Mouse (Mus musculus): ENCODE data around the gene Ccdc85c. TPM values are rescaled to one million over a fixed set of nuclear protein-coding genes. Genes with fewer than 3 reads are reported as not detected.

Gene Ccdc85c
- polyA plus RNA-seq (2014; fragmentation: Illumina TruSeq; extraction: RNeasy Lipid Tissue Mini Kit (QIAGEN cat#74804); ENCODE audit: low read depth, low replicate concordance): 1.4 TPM

GRCm38 (mm10) chr12:108274661-108275507, at the start of gene Ccdc85c:
Gene Ccdc85c, minus strand, starts transcription at chr12:108275425.

GRCm38 (mm10) chr12:108305812-108306794, 30.9 kb upstream of the Ccdc85c start, which contains the start of gene Hhipl1:
Gene Hhipl1, plus strand, starts transcription at chr12:108306270.

GRCm38 (mm10) chr12:108179321-108180266, 95.6 kb downstream of the Ccdc85c start, which contains the start of gene Ccnk:
Gene Ccnk, plus strand, starts transcription at chr12:108179579.

GRCm38 (mm10) chr12:108179246-108179320, 96.1 kb downstream of the Ccdc85c start, which contains the start of gene Setd3:
Gene Setd3, minus strand, starts transcription at chr12:108179314.

Other genes with a start within 250 kb of the Ccdc85c start
- gene Setd3, start 96.1 kb downstream of the Ccdc85c start, polyA plus RNA-seq (2014; fragmentation: Illumina TruSeq; extraction: RNeasy Lipid Tissue Mini Kit (QIAGEN cat#74804); ENCODE audit: low read depth, low replicate concordance): 189 TPM
- 23.8 TPM for gene Ccnk, start 95.8 kb downstream of the Ccdc85c start, polyA plus RNA-seq (2014; fragmentation: Illumina TruSeq; extraction: RNeasy Lipid Tissue Mini Kit (QIAGEN cat#74804); ENCODE audit: low read depth, low replicate concordance)
- not detected for gene Hhipl1, start 30.8 kb upstream of the Ccdc85c start, polyA plus RNA-seq (2014; fragmentation: Illumina TruSeq; extraction: RNeasy Lipid Tissue Mini Kit (QIAGEN cat#74804); ENCODE audit: low read depth, low replicate concordance)
- not detected for gene Cyp46a1, start 59.0 kb upstream of the Ccdc85c start, polyA plus RNA-seq (2014; fragmentation: Illumina TruSeq; extraction: RNeasy Lipid Tissue Mini Kit (QIAGEN cat#74804); ENCODE audit: low read depth, low replicate concordance)
- 13.8 TPM for gene Eml1, start 95.5 kb upstream of the Ccdc85c start, polyA plus RNA-seq (2014; fragmentation: Illumina TruSeq; extraction: RNeasy Lipid Tissue Mini Kit (QIAGEN cat#74804); ENCODE audit: low read depth, low replicate concordance)